Mouse (Mus musculus) intestine, embryonic 15.5 days (tissue): ENCODE data around the gene Itprip. TPM values are rescaled to one million over a fixed set of nuclear protein-coding genes. Genes with fewer than 3 reads are reported as not detected.
A peak's percentile ranks its signal among the peaks of the same experiment; 100 is the strongest.

Experiments used
- ATAC-seq: fragments of 200-750 bp; cut with Nextera tagmentation; 2 replicates; pipeline ENCODE4 v1.8.0; 2017; ENCODE audit warnings: moderate TSS enrichment, moderate library complexity
- H3K27ac ChIP-seq: fragments of 300-500 bp; sonication (generic); 2 replicates; pipeline ENCODE4 v1.5.1; 2015; ENCODE audit warnings: mild to moderate bottlenecking, inconsistent platforms
- H3K27me3 ChIP-seq: fragments of 300-500 bp; sonication (generic); replicated peaks from 2 replicates; pipeline ENCODE4 v1.6.1; 2015; ENCODE audit warnings: inconsistent platforms
- H3K36me3 ChIP-seq: fragments of 300-500 bp; sonication (generic); 2 replicates; pipeline ENCODE4 v1.6.1; 2015; ENCODE audit warnings: inconsistent platforms
- H3K4me1 ChIP-seq: fragments of 300-500 bp; sonication (generic); replicated peaks from 2 replicates; pipeline ENCODE4 v1.6.1; 2015; ENCODE audit warnings: inconsistent platforms
- H3K4me2 ChIP-seq: fragments of 300-500 bp; sonication (generic); replicated peaks from 2 replicates; pipeline ENCODE4 v1.6.1; 2015; ENCODE audit warnings: mild to moderate bottlenecking, inconsistent platforms
- H3K4me3 ChIP-seq: fragments of 300-500 bp; sonication (generic); replicated peaks from 2 replicates; pipeline ENCODE4 v1.5.1; 2015; ENCODE audit warnings: inconsistent platforms
- H3K9ac ChIP-seq: fragments of 300-500 bp; sonication (generic); 2 replicates; pipeline ENCODE4 v1.6.1; 2015; ENCODE audit warnings: inconsistent platforms
- H3K9me3 ChIP-seq: fragments of 300-500 bp; sonication (generic); 2 replicates; pipeline ENCODE4 v1.6.1; 2016; ENCODE audit warnings: inconsistent platforms
- WGBS: fragments of 180-500 bp; shearing (Covaris S2); methylation state at CpG from one replicate; pipeline ENCODE4 v1.1.7; 2015; 5-methylcytosine and 5-hydroxymethylcytosine counted together
- polyA plus RNA-seq: library from polyadenylated mRNA; unstranded; fragments of >200 nt; fragmentation: Nextera tagmentation; extraction: Ambion mirVana; gene quantifications from 2 replicates; pipeline ENCODE4 v1.2.1, GENCODE M21; 2015

Itprip gene
- polyA plus RNA-seq, 1 experiment from 2014 or later = 9.8 TPM

- H3K9ac ChIP-seq = no peak overlapping the region
- 42% methylated on average over 4 of the region's 4 CpGs for WGBS
Measured at GRCm38 (mm10) chr19:47910117-47910618, 8.9 kb downstream of the Itprip start.

GRCm38 (mm10) chr19:47909387-47910116 is 9.5 kb downstream of the Itprip start:
- Histone ChIP-seq H3K27me3 (no peaks in the 10 kb centered on the region), H3K9ac (0 out of 2 replicates have a peak overlapping the region, but pooled peaks have one; percentile 34), H3K27ac (peak overlapping the region; percentile 51), H3K36me3 (no peaks in the 10 kb centered on the region), H3K4me2 (peak overlapping the region; percentile 43), H3K4me1 (peaks cover 25% of the 10 kb centered on the region), H3K4me3 (peak overlapping the region; percentile 6; the same call in 1 of the 2 replicates), H3K9me3 (no peaks in the 10 kb centered on the region)
- 10% methylated on average over 10 of the region's 10 CpGs for WGBS
- ATAC-seq = peak; percentile 61

More at GRCm38 (mm10) chr19:47910117-47910618, 8.9 kb downstream of the Itprip start:
- H3K27ac ChIP-seq = no peak overlapping the region
- H3K4me3 ChIP-seq = no peak overlapping the region
- H3K36me3 ChIP-seq = no peaks in the 10 kb centered on the region
- H3K9me3 ChIP-seq = no peaks in the 10 kb centered on the region
- H3K27me3 ChIP-seq = no peaks in the 10 kb centered on the region
- H3K4me2 ChIP-seq = peak overlapping the region; percentile 43; the same call in 1 of the 2 replicates
- ATAC-seq = no peak
- H3K4me1 ChIP-seq = peaks cover 23% of the 10 kb centered on the region

GRCm38 (mm10) chr19:47908961-47909371 is 10.1 kb downstream of the Itprip start:
- H3K27ac ChIP-seq = no peak overlapping the region
- H3K27me3 ChIP-seq = no peaks in the 10 kb centered on the region
- no peaks in the 10 kb centered on the region for H3K9me3 ChIP-seq
- no peak overlapping the region for H3K4me3 ChIP-seq
- 29% methylated on average over 6 of the region's 6 CpGs for WGBS
- H3K4me2 ChIP-seq = no peak overlapping the region; the same call in 1 of the 2 replicates
- peak; percentile 39; the same call in 1 of the 2 replicates for ATAC-seq
- H3K36me3 ChIP-seq = no peaks in the 10 kb centered on the region
- no peak overlapping the region for H3K9ac ChIP-seq
- H3K4me1 ChIP-seq = peaks cover 25% of the 10 kb centered on the region

- no peak overlapping the region for H3K4me3 ChIP-seq
- no peaks in the 10 kb centered on the region for H3K27me3 ChIP-seq
- no peaks in the 10 kb centered on the region for H3K36me3 ChIP-seq
- 83% methylated on average over 9 of the region's 9 CpGs for WGBS
- no peak overlapping the region for H3K9ac ChIP-seq
- H3K9me3 ChIP-seq = no peaks in the 10 kb centered on the region
- H3K27ac ChIP-seq = no peak overlapping the region
- no peak for ATAC-seq
- H3K4me1 ChIP-seq = peaks cover 36% of the 10 kb centered on the region
- H3K4me2 ChIP-seq = no peak overlapping the region
Measured at GRCm38 (mm10) chr19:47907596-47907995, 11.5 kb downstream of the Itprip start.

- WGBS = 83% methylated on average over 5 of the region's 5 CpGs
- ATAC-seq = no peak
- Histone ChIP-seq H3K4me3 (no peak overlapping the region), H3K27ac (no peak overlapping the region), H3K4me2 (no peak overlapping the region), H3K27me3 (no peaks in the 10 kb centered on the region), H3K9me3 (no peaks in the 10 kb centered on the region), H3K36me3 (no peaks in the 10 kb centered on the region), H3K9ac (no peak overlapping the region), H3K4me1 (peaks cover 38% of the 10 kb centered on the region)
Measured at GRCm38 (mm10) chr19:47905603-47906002, 13.5 kb downstream of the Itprip start.

- no peak overlapping the region for H3K4me3 ChIP-seq
- H3K27ac ChIP-seq = no peak overlapping the region
- ATAC-seq = no peak
- no peaks in the 10 kb centered on the region for H3K36me3 ChIP-seq
- H3K27me3 ChIP-seq = no peaks in the 10 kb centered on the region
- H3K4me2 ChIP-seq = no peak overlapping the region
- 71% methylated on average over 4 of the region's 4 CpGs for WGBS
- no peaks in the 10 kb centered on the region for H3K9me3 ChIP-seq
- H3K9ac ChIP-seq = no peak overlapping the region
- H3K4me1 ChIP-seq = peaks cover 38% of the 10 kb centered on the region
Measured at GRCm38 (mm10) chr19:47905081-47905480, 14.0 kb downstream of the Itprip start.

GRCm38 (mm10) chr19:47903679-47904078 is 15.4 kb downstream of the Itprip start:
- no peak overlapping the region for H3K27ac ChIP-seq
- no peak for ATAC-seq
- peaks cover 28% of the 10 kb centered on the region for H3K4me1 ChIP-seq
- WGBS = 73% methylated on average over 4 of the region's 4 CpGs
- H3K36me3 ChIP-seq = no peaks in the 10 kb centered on the region
- H3K9me3 ChIP-seq = no peaks in the 10 kb centered on the region
- H3K4me2 ChIP-seq = no peak overlapping the region
- H3K27me3 ChIP-seq = no peaks in the 10 kb centered on the region
- H3K4me3 ChIP-seq = no peak overlapping the region
- no peak overlapping the region for H3K9ac ChIP-seq

GRCm38 (mm10) chr19:47902316-47903201 is 16.5 kb downstream of the Itprip start:
- 0 out of 2 replicates have a peak, but pooled peaks have one; percentile 16 for ATAC-seq
- WGBS = 66% methylated on average over 13 of the region's 13 CpGs
- 0 out of 2 replicates have a peak overlapping the region, but pooled peaks have one; percentile 7 for H3K27ac ChIP-seq
- H3K4me1 ChIP-seq = peaks cover 23% of the 10 kb centered on the region
- 0 out of 2 replicates have a peak, but pooled peaks cover 3% of the 10 kb centered on the region for H3K36me3 ChIP-seq
- no peaks in the 10 kb centered on the region for H3K9me3 ChIP-seq
- no peak overlapping the region for H3K9ac ChIP-seq
- H3K4me2 ChIP-seq = no peak overlapping the region
- no peaks in the 10 kb centered on the region for H3K27me3 ChIP-seq
- H3K4me3 ChIP-seq = no peak overlapping the region

GRCm38 (mm10) chr19:47900558-47900957 is 18.5 kb downstream of the Itprip start:
- 80% methylated on average over 10 of the region's 10 CpGs for WGBS
- no peak overlapping the region for H3K4me2 ChIP-seq
- no peaks in the 10 kb centered on the region for H3K27me3 ChIP-seq
- H3K4me1 ChIP-seq = peaks cover 23% of the 10 kb centered on the region
- H3K9ac ChIP-seq = no peak overlapping the region
- H3K27ac ChIP-seq = no peak overlapping the region
- H3K9me3 ChIP-seq = no peaks in the 10 kb centered on the region
- ATAC-seq = no peak
- 0 out of 2 replicates have a peak, but pooled peaks cover 18% of the 10 kb centered on the region for H3K36me3 ChIP-seq
- H3K4me3 ChIP-seq = no peak overlapping the region

- Histone ChIP-seq H3K4me2 (no peak overlapping the region), H3K27me3 (no peaks in the 10 kb centered on the region), H3K36me3 (0 out of 2 replicates have a peak, but pooled peaks cover 19% of the 10 kb centered on the region), H3K4me1 (peaks cover 21% of the 10 kb centered on the region), H3K9me3 (no peaks in the 10 kb centered on the region), H3K27ac (no peak overlapping the region), H3K9ac (no peak overlapping the region), H3K4me3 (no peak overlapping the region)
- 60% methylated on average over 6 of the region's 6 CpGs for WGBS
- ATAC-seq = no peak
Measured at GRCm38 (mm10) chr19:47900012-47900411, 19.1 kb downstream of the Itprip start.

GRCm38 (mm10) chr19:47898472-47899079 is 20.5 kb downstream of the Itprip start:
- ATAC-seq = no peak
- Histone ChIP-seq H3K27ac (no peak overlapping the region), H3K4me1 (peaks cover 19% of the 10 kb centered on the region), H3K4me3 (no peak overlapping the region), H3K9ac (no peak overlapping the region), H3K36me3 (0 out of 2 replicates have a peak, but pooled peaks cover 22% of the 10 kb centered on the region), H3K27me3 (no peaks in the 10 kb centered on the region), H3K4me2 (no peak overlapping the region), H3K9me3 (no peaks in the 10 kb centered on the region)
- 79% methylated on average over 8 of the region's 8 CpGs for WGBS
